Mouse (Mus musculus) CD4-positive, CD25-positive, alpha-beta regulatory T cell, adult 4 months (primary cell): ENCODE results near the gene Cacna2d3. TPM values are rescaled to one million over a fixed set of nuclear protein-coding genes. Genes with fewer than 3 reads are reported as not detected.

Source experiments
- ATAC-seq: one replicate; pipeline ENCODE4 v1.8.0; 2017
- polyA plus RNA-seq, 2 experiments: library from polyadenylated mRNA; unstranded; fragments of 100-300 nt; shearing (Covaris generic); gene quantifications; one replicate each; pipeline ENCODE4 v1.2.1; 2017

The Cacna2d3 gene
- polyA plus RNA-seq, 2 experiments from 2014 or later: not detected

DNA sequence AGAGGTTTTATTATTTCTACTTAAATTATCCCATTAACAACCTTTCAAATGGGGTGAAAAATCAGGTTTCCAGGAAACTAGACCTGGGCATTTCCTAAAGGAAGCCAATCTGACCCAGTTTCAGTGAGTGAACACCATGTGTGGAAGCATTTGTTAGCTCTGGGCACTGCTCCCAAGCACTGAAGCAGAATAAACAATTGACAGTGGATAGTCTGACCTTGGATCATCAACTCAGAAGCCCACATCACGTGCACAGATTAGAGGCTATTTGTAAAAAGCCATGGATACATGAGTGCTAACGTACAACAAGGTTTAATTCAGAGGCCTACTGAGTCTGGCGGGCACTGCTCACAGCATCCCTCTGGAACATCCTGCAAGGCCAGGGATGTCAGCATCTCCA is 82.4 kb downstream of the Cacna2d3 start:
- no peak for ATAC-seq

DNA sequence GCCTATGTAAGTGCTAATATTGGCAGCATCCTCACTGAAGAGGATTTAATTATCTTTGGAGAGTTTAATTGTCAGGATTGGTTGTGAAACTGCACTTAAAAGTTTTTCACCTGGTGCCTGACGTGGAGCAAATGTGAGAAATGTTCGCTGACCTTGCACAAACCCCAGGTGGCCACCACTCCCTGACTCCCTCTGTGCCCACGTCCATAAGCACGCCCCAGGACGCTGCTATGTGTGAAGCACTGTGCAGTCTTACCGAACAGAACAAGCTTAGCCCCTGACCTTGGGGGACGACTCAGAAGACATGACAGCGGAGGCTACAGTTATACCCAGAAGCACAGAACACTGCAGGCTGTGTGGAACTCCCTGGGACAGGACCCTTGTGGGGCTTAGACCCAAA is 93.5 kb downstream of the Cacna2d3 start:
- no peak for ATAC-seq

DNA sequence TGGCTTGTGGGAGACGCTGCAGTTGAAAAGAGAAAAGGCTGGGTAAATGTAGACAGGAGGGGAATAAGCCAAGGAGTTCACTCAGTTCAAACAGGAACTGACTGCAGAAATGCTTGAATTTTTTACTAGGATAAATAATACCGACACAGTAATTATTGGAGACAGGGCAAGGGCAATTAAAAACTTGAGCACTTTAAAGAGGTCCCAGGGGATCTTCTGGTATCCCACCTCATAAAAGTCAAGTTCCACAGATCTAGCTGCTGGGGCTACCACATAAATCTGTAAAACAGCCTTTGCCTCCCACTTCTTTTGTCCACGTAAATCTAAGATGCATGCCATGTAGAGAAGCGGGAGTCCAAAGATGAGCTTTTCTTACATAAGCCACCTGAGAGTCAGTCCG is 109.2 kb downstream of the Cacna2d3 start:
- ATAC-seq: no peak

DNA sequence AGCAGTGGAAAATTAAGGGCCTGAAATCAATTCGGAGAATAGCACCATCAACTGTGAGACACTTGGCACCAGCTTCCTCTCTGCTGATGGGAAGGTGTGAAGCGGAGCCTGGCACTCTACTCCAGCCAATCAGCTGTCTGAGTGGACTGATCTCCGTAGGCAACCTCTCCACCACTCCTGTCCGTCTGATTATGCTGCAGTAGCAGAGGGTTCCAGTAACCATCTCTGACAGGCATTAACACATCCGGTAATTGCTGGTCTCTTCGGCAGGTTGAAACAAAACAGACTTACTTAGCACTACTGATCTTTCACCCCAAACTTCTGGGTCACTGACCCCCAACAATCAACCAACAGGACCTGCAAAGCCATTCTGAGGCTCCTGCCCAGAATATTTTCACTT is 112.9 kb downstream of the Cacna2d3 start:
- ATAC-seq: no peak

DNA sequence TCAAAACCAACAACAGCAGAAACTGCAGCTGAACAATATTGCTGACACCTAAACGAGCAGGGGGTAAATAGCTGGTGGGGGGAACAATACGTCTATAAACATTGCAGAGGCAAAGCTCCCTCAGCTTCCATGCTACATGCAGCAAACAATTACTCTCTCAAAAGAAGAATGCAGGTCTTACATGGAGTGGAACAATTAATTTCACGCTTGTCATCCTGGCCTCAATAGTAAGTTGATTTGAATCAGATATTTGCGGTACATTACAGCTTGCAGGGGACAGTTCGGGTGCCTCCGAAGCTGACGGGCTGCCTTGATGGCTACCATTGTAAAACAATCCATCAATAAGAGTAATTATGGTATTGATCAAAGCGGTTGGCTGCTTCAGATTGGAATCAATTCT is 122.2 kb downstream of the Cacna2d3 start:
- no peak for ATAC-seq

DNA sequence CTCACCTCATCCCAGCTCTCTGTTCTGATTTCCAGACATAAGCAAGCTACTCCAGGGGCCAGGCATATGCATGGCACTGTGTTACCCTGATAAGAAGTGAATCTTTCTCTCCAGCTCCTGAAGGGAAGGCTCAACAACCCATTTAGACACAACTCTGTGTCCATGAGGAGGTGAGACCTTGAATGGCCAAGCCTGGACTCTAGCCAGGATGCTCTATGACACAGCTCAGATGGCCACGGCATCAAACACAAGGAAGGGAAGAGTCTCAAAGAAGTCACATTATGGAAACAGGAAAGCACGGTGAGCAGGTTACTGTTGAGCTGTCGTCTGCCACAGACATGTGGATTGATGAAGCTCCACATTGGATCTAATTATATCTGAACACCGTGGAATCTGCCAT is 128.8 kb downstream of the Cacna2d3 start:
- no peak for ATAC-seq

DNA sequence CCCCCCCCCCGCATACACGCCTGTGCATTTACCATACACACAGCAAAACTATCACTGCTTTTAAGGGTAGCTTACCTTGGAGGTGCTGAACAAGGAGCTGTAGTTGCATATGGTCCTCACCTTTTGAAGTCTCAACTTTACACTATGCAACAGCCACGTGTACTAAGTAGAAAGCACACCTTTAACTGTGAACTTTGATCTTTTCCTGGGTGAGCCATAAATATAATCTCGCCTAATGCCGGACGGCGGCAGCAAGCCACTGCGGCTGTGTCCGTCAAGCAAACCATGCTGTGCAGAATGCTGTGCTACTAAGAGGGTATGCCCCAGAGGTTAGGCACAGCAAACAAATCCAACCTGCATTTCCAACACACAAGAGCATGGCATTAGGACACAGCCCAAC is 132.0 kb downstream of the Cacna2d3 start:
- ATAC-seq: no peak

DNA sequence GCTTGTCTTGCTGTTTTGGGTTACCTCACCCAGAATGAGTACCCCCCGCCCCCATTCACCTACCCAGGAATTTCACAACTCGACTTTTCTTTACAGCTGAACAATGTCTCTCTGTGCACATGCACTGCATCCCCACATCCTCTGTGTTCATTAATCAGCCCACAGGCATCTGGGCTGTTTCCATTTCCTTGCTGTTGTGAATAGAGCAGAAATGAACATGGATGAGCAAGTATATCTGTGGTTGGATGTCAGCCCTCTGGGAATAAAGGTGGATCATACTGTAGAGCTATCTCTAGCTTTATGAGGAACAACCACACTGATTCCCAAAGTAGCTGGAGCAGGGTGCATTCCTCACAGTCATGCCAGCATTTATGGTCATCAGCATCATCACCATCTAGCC is 139.7 kb downstream of the Cacna2d3 start:
- no peak for ATAC-seq

DNA sequence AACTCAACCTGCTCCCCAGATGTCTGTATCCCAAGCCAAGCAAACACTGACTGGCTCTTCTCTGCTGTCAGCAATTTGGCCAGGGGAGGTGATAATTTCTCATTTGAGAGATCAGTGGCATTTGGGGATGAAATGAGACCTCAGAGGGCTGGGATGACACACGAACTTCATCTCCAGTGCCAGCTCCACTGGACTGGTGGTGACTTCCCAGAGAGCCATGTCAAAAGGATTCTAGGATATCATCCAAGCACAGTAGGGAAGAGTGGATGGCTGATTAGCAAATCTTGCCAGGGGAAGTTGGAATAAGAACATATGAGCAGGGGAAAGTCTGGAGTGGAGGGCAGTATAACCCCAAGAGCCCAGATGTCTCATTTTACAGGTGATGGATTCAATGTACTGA is 143.9 kb downstream of the Cacna2d3 start:
- ATAC-seq: no peak

DNA sequence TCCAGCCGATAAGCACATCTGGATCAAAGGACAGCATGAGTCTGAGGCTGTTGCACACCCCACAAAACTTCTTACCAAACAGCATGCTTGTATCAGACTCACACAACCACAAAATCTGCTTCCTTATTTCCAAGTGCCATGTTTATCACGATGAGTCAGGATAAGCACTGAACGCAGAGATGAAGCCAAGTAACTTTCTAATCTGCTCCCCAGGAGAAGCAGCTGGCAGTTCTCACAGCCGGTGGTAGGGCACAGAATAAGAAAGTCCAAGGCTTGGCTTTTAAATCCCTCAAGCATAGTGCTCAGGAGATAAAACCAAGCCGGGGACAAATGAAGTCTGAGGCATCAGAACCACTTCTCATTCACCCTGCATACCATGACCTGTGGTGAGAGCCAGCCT is 146.1 kb downstream of the Cacna2d3 start:
- ATAC-seq: no peak

DNA sequence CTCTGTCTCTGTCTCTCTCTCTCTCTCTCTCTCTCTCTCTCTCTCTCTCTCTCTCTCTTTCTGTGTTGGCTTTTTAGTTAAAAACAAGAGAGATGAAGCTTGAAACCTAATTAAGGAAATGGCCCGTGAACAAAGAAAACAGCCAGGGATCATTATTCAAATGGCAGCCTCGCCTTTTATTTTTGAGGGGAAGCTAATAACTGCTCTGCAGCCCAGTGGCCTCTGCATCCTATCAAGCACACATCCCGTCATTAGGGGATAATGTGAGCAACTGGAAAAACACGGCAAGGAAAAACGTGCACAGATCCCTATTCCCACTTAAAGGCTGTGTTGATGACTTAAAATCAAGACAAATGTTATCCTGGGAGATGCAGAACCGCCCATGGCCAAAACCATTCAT is 159.0 kb downstream of the Cacna2d3 start:
- ATAC-seq: no peak

DNA sequence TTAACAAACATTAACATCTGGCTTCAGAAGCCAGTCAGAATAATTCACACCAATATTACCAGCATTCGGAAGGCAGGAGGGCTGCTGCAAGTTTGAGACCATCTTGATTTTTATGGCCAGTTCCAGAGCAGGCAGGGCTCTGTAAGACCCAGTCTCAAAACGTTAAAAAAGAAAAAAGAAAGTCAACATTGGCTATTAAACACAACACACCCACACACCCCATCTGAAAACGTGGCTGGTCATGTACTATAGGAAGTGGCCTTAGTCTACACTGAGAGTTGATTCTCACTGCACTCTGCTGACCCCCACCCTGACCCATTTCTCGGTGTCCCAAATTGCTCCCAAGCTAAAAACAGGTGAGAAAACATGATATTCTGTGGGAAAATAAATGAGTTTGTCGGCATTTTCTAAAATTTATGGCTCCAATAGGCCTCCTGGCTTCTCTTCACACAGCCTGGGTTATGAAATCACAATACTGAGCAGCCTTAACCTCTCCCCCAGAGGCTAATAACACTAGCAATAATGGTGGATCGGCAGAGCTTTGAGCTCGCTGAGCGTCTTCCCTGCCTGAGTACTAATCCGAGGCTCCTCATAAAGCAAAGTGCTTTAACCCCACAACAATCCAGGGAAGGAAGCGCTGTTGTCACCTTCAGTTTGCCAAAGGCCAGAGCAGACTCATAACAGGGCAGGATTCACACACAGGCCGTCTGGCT is 160.4 kb downstream of the Cacna2d3 start:
- no peak for ATAC-seq

DNA sequence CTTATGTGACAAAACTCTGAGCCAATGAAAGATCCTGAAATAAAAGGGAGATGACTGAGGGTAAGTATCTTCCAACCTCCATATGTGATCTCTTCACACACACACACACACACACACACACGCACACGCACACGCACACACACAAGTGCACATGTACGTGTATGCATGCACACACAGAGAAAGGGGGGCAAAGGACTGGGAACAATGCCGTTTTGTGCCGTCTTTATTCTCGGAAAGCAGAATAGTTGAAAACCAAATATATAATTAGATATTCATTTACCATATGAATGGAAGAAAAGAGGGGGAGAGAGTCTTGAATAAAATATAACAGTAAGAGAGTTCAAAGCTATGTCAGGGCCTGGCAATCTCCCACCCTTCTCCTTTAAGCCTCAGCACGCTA is 163.2 kb downstream of the Cacna2d3 start:
- no peak for ATAC-seq

DNA sequence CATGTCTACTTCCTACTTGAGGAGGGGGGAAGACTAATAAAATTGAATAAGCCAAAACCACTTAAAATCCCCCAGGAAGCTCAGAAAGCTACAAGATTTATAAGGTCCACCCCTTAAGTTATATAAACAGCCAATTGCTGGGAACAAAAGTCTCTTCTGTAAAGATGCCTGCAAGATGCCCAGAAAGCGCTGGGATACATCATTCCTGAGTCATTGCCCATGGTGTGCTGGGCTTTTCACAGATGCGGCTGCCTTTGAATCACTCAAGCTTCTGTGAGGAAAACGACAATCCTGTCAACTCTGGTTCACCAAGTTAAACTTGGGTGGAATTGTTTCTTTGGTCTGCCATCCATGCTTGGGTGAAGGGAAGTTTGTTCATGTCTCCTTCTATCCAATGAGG is 165.5 kb downstream of the Cacna2d3 start:
- no peak for ATAC-seq

DNA sequence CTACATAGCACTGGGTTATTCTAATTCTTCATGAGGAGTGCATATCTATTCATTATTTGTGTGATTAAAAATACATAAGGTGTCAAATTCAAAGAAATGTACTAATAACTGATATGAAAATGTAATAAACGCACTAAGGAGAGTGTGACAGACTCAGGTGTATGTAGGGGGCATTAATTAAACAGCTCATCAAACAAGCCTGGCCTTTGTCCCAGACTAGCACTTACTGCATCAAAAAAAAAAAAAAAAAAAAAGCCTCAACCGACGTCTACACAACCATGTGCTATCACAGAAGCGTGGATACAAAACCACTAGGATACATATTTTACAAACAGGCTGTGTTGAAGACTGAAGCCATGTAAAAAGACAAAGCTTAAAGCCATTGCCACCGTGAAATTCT is 169.2 kb downstream of the Cacna2d3 start:
- no peak for ATAC-seq

DNA sequence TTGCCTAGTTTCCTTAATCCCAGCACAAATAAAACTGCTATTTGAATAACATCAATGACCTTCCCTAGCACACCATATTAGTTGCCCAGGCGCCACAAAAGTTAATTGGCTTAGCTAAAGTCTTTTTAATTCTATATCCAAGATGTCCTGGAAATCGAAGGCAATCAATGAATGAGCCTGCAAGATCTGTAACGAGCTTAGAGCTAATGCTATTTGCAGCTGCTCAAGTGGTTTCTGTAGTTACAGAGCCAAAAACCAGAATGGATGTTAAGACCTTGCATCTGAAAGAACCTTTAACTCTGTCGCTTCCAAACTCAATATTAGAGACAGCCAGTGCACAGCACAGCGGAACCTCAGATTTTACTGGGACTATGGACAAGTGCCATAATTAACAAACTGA is 173.0 kb downstream of the Cacna2d3 start:
- ATAC-seq: no peak

DNA sequence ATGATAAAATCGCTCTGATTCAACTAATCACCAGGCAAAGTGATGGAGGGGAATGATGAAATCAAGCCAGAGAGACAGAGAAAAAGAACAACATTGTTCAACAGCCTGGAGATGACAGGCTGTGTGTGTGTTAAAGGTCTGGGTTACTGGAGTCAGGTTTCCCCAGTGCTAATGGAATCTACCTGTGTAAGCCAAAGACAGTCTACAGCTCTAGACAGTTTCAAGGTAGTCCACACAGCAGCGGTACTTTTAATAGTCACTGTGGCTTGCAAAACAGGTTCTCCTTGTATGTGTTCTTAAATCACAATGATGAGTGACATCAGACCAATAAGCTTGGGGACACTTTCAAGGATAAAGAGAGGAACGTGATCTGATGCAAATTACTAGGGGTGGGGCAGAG is 191.1 kb downstream of the Cacna2d3 start:
- ATAC-seq: no peak

DNA sequence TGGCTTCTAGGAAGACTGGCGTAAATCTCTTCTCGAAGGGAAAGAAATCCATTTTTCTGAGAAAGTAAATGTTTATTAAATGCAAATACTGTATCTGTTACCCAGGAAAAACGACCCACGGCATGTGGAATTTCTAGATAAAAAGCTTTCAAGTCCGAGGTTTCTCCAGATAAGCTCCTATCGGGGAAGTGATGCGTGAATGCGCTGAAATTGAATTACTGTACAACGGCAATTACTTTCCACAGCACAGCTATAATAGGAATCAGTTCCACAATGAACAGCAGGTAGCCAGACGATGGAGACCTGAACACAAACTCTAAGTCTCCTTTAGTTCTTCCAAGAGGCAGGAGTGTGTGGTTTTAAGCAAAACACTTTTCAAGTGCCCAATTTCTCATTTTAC is 193.0 kb downstream of the Cacna2d3 start:
- no peak for ATAC-seq

DNA sequence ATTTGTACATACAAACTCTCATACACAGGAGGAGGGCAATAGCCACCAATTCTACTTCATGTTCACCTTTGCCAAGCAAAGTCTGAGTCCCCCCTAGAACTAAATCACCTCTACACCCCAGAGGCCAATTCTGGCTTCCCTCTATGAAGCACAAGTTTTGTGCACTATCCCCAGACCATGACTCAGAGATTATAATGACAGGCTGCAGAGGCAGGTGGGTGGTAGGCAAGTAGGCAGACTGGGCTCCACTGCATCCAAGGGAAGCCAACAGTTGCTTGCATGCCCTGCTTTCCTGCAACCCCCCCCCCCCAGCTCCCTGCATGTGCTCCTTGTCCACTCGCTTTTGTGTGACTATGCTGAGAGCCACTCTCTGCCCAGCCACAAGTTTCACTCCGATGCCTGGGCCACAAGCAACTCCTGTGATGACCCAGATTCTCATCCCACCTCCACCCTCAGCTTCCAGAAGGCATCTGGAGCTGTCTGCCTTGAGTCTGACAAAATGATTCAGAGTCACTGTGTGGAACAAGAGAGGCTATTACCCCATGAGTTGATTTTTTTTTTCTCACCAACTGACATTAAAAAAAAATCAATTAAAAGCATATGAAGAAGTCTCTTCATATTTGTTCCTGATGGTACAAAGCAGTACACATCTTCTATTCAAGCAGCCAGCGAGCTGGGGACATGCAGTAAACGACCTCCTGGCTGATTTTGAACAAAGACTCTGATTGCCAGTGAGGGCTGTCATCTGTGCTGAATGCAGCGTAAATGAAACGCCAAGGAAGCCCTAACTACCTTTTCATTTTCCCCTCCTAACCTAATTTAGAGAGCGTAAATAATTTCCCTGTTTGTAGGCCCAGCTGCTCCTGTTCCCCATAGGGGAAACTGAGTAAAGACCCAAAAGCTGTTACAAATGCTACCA is 201.7 kb downstream of the Cacna2d3 start:
- ATAC-seq: no peak

DNA sequence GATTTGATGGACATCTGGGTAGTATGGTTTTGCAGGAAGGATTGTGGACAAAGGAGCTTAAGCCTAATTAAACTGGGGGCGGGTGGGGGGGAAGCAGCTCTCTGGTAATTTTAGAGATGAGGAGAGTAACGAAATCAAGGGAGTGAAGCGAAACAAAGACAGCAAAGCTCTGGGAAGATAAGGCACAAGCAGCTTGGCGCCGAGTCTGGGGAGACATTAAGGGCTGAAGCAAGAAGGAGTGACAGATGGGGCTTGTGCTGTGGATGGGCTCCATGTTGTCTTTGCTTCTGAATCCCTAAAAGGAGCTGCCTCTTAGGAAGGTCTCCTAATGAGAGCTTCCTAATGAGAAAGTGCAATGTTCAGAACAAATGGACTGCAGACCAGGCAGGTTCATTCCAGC is 219.0 kb downstream of the Cacna2d3 start:
- ATAC-seq: no peak

DNA sequence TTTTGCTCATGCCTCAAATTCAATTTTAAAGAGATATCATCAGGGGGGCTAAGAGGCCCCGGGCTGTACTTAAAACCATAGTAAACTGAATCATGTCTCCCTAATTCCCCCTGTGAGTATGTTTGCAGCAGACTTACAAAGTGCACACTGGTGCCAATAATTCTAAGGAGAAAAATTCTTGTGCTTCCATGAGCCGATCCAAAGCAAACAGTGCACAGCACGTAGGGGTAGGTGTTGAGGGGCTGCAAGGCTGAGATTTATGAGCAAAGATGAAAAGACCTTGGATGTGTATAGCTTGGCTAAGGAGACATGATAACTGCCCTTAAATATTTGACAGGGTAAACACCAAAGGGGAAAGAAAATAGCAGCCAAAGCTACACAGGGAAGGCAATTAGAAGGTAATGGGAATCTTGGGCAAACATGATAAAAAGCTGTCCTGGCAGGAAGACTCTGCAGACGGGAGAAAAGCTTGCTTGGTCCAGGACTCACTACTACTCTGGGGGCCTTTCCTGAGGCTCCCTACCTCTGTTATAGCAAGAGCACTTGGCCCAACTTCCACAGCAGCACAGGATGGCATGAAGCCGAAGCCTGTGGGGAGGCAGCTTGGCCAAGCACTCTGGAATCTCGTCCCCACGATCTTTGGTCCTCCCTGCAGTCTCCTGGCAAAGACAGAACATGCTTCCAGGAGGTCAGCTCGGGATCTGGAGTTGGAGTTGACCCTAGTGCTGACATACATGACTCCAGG is 222.9 kb downstream of the Cacna2d3 start:
- no peak for ATAC-seq

DNA sequence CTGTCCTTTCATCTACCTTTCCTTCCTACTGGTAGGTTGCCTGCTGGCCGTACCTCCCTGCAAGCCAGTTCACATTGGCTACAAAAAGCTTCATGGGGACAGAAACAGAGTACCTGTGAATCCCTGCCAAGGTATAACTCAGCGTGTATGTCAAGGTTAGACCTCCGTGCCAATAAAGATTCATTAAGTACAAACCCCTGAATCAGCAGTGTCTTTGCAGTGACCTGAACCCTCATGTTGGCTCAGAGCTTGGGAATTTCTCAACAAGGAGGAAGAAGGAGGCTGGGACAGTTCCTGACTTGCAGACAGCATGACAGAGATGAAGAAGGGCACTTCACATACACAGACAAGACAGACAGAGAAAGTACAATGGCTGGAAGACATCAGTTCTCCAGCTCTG is 225.1 kb downstream of the Cacna2d3 start:
- ATAC-seq: no peak

DNA sequence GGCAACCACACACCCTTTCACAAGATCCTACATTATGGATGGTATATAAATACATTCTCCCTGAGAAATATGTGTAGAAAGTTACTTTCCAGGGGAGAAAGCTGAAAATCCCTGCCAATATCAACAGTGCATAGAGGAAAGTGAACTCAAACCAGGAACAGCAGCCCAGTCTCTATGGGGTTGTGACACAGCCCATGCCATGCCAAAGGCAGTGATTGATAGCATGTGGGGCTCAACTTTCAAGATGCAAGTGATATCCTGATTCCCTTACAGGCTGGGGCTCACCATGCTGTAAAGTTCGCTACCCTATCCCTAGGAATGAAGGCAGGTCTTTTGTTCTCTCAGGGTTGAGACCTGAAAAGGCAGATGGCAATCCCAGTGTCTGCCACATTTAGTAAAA is 229.9 kb downstream of the Cacna2d3 start:
- no peak for ATAC-seq

DNA sequence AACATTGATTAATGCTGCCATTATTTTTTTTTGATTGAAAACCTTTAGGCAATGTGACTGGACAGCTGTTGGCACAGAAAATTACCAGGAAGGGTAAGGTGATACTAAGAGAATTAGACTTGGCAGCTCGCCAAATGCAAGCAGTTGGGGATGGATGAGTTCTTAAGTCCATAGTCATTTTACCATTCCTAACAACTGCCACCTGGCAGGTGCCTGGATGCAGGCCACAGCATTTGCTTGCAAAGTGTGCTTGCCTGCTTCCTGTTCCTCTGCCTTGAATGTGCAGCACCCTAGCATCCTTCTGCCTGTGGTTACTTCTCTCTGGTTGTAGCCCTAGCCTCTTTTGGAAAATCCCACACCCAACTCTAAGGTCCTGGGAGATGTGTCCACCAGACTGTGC is 236.2 kb downstream of the Cacna2d3 start:
- ATAC-seq: no peak
